Mouse (Mus musculus) MEL (cell line): ENCODE measurements around the gene Cenpn. TPM values are rescaled to one million over a fixed set of nuclear protein-coding genes. Genes with fewer than 3 reads are reported as not detected.
A peak's percentile ranks its signal among the peaks of the same experiment; 100 is the strongest.

ENCODE experiments used
- DNase-seq: peaks from one replicate; pipeline ENCODE4 v3.0.0; 2011; ENCODE audit warnings: low read depth, low spot score
- H3K27ac ChIP-seq: 2 replicates; pipeline ENCODE4 v1.5.1; 2012; ENCODE audit warnings: low read depth, mild to moderate bottlenecking, control low read depth, low read length, moderate library complexity; ENCODE audit not compliant: control insufficient read depth
- H3K27me3 ChIP-seq, 2 experiments: fragments of 150-350 bp in 1 of 2; sonication (generic) in 1 of 2; 2 replicates each; pipeline ENCODE4 v1.6.1; 2012; ENCODE audit warnings: low read length in 2 of 2, mild to moderate bottlenecking in 2 of 2, improper control_type of control experiment in 1 of 2, moderate library complexity in 1 of 2; ENCODE audit not compliant: insufficient read depth in 2 of 2, control insufficient read depth in 1 of 2
- H3K36me3 ChIP-seq, 2 experiments: 2 replicates each; pipeline ENCODE4 v1.6.1; 2012 to 2014; ENCODE audit warnings: low read length in 2 of 2, improper control_type of control experiment in 1 of 2, inconsistent platforms in 1 of 2, mild to moderate bottlenecking in 1 of 2; ENCODE audit not compliant: insufficient read depth in 2 of 2, control insufficient read depth in 1 of 2
- H3K4me1 ChIP-seq, 2 experiments: fragments of 150-350 bp in 1 of 2; sonication (generic) in 1 of 2; 2 replicates each; pipeline ENCODE4 v1.6.1; 2012; ENCODE audit warnings: low read length in 2 of 2, improper control_type of control experiment in 1 of 2, mild to moderate bottlenecking in 1 of 2; ENCODE audit not compliant: insufficient read depth in 2 of 2, control insufficient read depth in 1 of 2
- H3K4me3 ChIP-seq, 2 experiments: fragments of 150-350 bp in 1 of 2; sonication (generic) in 1 of 2; 2 replicates each; pipeline ENCODE4 v1.5.1; 2012; ENCODE audit warnings: low read depth in 2 of 2, low read length in 2 of 2, mild to moderate bottlenecking in 2 of 2, moderate library complexity in 2 of 2, control low read depth in 1 of 2, improper control_type of control experiment in 1 of 2; ENCODE audit not compliant: control insufficient read depth in 1 of 2, insufficient read depth in 1 of 2
- H3K79me2 ChIP-seq: 2 replicates; pipeline ENCODE4 v1.6.1; 2012; ENCODE audit warnings: mild to moderate bottlenecking, low read length, moderate library complexity; ENCODE audit not compliant: control insufficient read depth, poor library complexity, insufficient read depth
- H3K9ac ChIP-seq: 2 replicates; pipeline ENCODE4 v1.6.1; 2012; ENCODE audit warnings: low read depth, mild to moderate bottlenecking, control low read depth, low read length, moderate library complexity; ENCODE audit not compliant: control insufficient read depth, poor library complexity, severe bottlenecking
- H3K9me3 ChIP-seq: fragments of 150-350 bp; sonication (generic); replicated peaks from 2 replicates; pipeline ENCODE4 v1.6.1; 2012; ENCODE audit warnings: mild to moderate bottlenecking, low read length, improper control_type of control experiment, moderate library complexity; ENCODE audit not compliant: insufficient read depth
- BHLHE40 ChIP-seq: IDR thresholded peaks from 2 replicates; pipeline ENCODE4 v1.6.1; 2012; ENCODE audit warnings: low read depth, mild to moderate bottlenecking, inconsistent platforms, low read length, improper control_type of control experiment, borderline replicate concordance
- CHD1 ChIP-seq: IDR thresholded peaks from 2 replicates; pipeline ENCODE4 v1.6.1; 2012; ENCODE audit warnings: low read depth, mild to moderate bottlenecking, inconsistent platforms, low read length, improper control_type of control experiment
- ELF1 ChIP-seq: IDR thresholded peaks from 2 replicates; pipeline ENCODE4 v1.6.1; 2014; ENCODE audit warnings: low read depth, mild to moderate bottlenecking, inconsistent platforms, low read length, improper control_type of control experiment, moderate library complexity
- EP300 ChIP-seq, 2 experiments: IDR thresholded peaks; 2 replicates each; pipeline ENCODE4 v1.6.1; 2011; ENCODE audit warnings: improper control_type of control experiment in 2 of 2, low read length in 2 of 2, low read depth in 1 of 2, mild to moderate bottlenecking in 1 of 2
- GATA1 ChIP-seq: IDR thresholded peaks from 2 replicates; pipeline ENCODE4 v1.6.1; 2011; ENCODE audit warnings: low read depth, low read length, improper control_type of control experiment
- HCFC1 ChIP-seq: IDR thresholded peaks from 2 replicates; pipeline ENCODE4 v1.6.1; 2012; ENCODE audit warnings: low read depth, mild to moderate bottlenecking, inconsistent platforms, low read length, improper control_type of control experiment, moderate library complexity
- MAZ ChIP-seq: IDR thresholded peaks from 2 replicates; pipeline ENCODE4 v1.6.1; 2012; ENCODE audit warnings: low read depth, mild to moderate bottlenecking, inconsistent platforms, low read length, improper control_type of control experiment
- MXI1 ChIP-seq: IDR thresholded peaks from 2 replicates; pipeline ENCODE4 v1.6.1; 2011; ENCODE audit warnings: mild to moderate bottlenecking, low read depth, low read length, improper control_type of control experiment
- POLR2A ChIP-seq, 2 experiments: IDR thresholded peaks; 2 replicates each; pipeline ENCODE4 v1.6.1; 2011 to 2012; ENCODE audit warnings: low read length in 2 of 2, mild to moderate bottlenecking in 2 of 2, control low read depth in 1 of 2, improper control_type of control experiment in 1 of 2, low read depth in 1 of 2, moderate library complexity in 1 of 2; ENCODE audit not compliant: control insufficient read depth in 1 of 2, insufficient read depth in 1 of 2, poor library complexity in 1 of 2
- RCOR1 ChIP-seq: IDR thresholded peaks from 2 replicates; pipeline ENCODE4 v1.6.1; 2012; ENCODE audit warnings: low read depth, mild to moderate bottlenecking, inconsistent platforms, low read length, improper control_type of control experiment
- SIN3A ChIP-seq: IDR thresholded peaks from 2 replicates; pipeline ENCODE4 v1.6.1; 2012; ENCODE audit warnings: low read length, improper control_type of control experiment, inconsistent platforms
- USF2 ChIP-seq, 2 experiments: IDR thresholded peaks; 2 replicates each; pipeline ENCODE4 v1.6.1; 2011 to 2012; ENCODE audit warnings: improper control_type of control experiment in 2 of 2, low read length in 2 of 2, borderline replicate concordance in 1 of 2, inconsistent platforms in 1 of 2, low read depth in 1 of 2, mild to moderate bottlenecking in 1 of 2; ENCODE audit not compliant: insufficient read depth in 1 of 2
- ZNF384 ChIP-seq: IDR thresholded peaks from 2 replicates; pipeline ENCODE4 v1.6.1; 2012; ENCODE audit warnings: low read depth, mild to moderate bottlenecking, inconsistent platforms, low read length, improper control_type of control experiment
- polyA plus RNA-seq, 2 experiments: library from polyadenylated mRNA; stranded (reverse) in 1 of 2; unstranded in 1 of 2; fragments of >175 nt in 1 of 2; fragments of >200 nt in 1 of 2; gene quantifications; 2 replicates each; pipeline versions ENCODE4 v1.2.1 to v1.2.4; 2012; ENCODE audit warnings: low replicate concordance in 2 of 2, low read depth in 1 of 2; ENCODE audit not compliant: insufficient read length in 2 of 2, insufficient read depth in 1 of 2, missing spikeins in 1 of 2
- total RNA-seq: library from RNA; depleted of rRNA; stranded (reverse); fragments of 300-350 nt; gene quantifications from 2 replicates; pipeline ENCODE4 v1.2.3, GENCODE M21; 2012

Cenpn gene
- total and polyA plus RNA-seq, 3 experiments: 41.8 to 59.5 TPM; not detected in 1

- peaks cover 2 to 35% of the 10 kb centered on the region in 2 experiments for H3K4me1 ChIP-seq
- TF ChIP-seq GATA1: peak; percentile 72
- TF ChIP-seq MAZ: no peak
- peak; percentile 39; the same call in 1 of the 2 replicates for TF ChIP-seq ELF1
- peak; percentile 32; the same call in 1 of the 2 replicates for TF ChIP-seq MXI1
- TF ChIP-seq EP300 (IDR thresholded peaks at IDR 0.05; ENCODE audit: low read depth in 1 of 2, low read length in 2 of 2): peak in 1 of 2 experiments; percentile 45; a peak in 3 of 4 replicates
- peak; percentile 79; the same call in 1 of the 2 replicates for TF ChIP-seq RCOR1
- TF ChIP-seq HCFC1: 0 out of 2 replicates have a peak, but pooled peaks have one; percentile 17
- 0 out of 2 replicates have a peak, but pooled peaks have one; percentile 42 for TF ChIP-seq SIN3A
- no peak for TF ChIP-seq BHLHE40
- TF ChIP-seq, all 39 proteins: peak for 7
- no peaks in the 10 kb centered on the region for H3K9me3 ChIP-seq
- peak overlapping the region; percentile 88 for H3K27ac ChIP-seq
- no peaks in the 10 kb centered on the region for H3K27me3 ChIP-seq
- peak overlapping the region; percentile 56 to 77 for H3K4me3 ChIP-seq
- DNase-seq: peak; percentile 83
- H3K36me3 ChIP-seq: peaks cover 0 to 30% of the 10 kb centered on the region in 2 experiments; a peak in 2 of 4 replicates
- peaks cover 37% of the 10 kb centered on the region for H3K79me2 ChIP-seq
- H3K9ac ChIP-seq: peak overlapping the region; percentile 68
Observed at GRCm38 (mm10) chr8:116946268-116946838, 24.8 kb downstream of the Cenpn start.

- Histone ChIP-seq H3K27me3 (no peaks in the 10 kb centered on the region), H3K79me2 (peaks cover 37% of the 10 kb centered on the region), H3K36me3 (peaks cover 0 to 30% of the 10 kb centered on the region in 2 experiments; a peak in 2 of 4 replicates), H3K9me3 (no peaks in the 10 kb centered on the region), H3K4me3 (peak overlapping the region; percentile 56 to 77), H3K9ac (peak overlapping the region; percentile 68), H3K27ac (peak overlapping the region; percentile 88), H3K4me1 (peaks cover 2 to 36% of the 10 kb centered on the region in 2 experiments)
- TF ChIP-seq ZNF384 (0 out of 2 replicates have a peak, but pooled peaks have one; percentile 8), CHD1 (0 out of 2 replicates have a peak, but pooled peaks have one; percentile 25), HCFC1 (no peak), POLR2A (IDR thresholded peaks at IDR 0.05; ENCODE audit: control insufficient read depth in 1 of 2, insufficient read depth in 1 of 2, low read depth in 1 of 2, low read length in 2 of 2, poor library complexity in 1 of 2) (0 out of 4 replicates have a peak, but pooled peaks of 1 of the 2 experiments have one; percentile 21), USF2 (IDR thresholded peaks at IDR 0.05; ENCODE audit: borderline replicate concordance in 1 of 2, insufficient read depth in 1 of 2, low read depth in 1 of 2, low read length in 2 of 2) (no peak)
- no peak for DNase-seq
Observed at GRCm38 (mm10) chr8:116946851-116947250, 25.3 kb downstream of the Cenpn start.
